Mouse (Mus musculus) heart, embryonic 11.5 days (tissue): ENCODE data around the gene Ugt2a1. TPM values are rescaled to one million over a fixed set of nuclear protein-coding genes. Genes with fewer than 3 reads are reported as not detected.
"Not testable (repeated sequence)": the region's sequence is repeated elsewhere in the genome, so short reads cannot be mapped to it uniquely, and the experiment has no call there.

Experiments
- ATAC-seq: fragments of 200-750 bp; cut with Nextera tagmentation; replicated peaks from 2 replicates; pipeline ENCODE4 v1.8.0; 2017; ENCODE audit warnings: moderate library complexity; ENCODE audit not compliant: insufficient number of reproducible peaks, low FRiP score, low TSS enrichment
- H3K27ac ChIP-seq: fragments of 300-500 bp; sonication (generic); 2 replicates; pipeline ENCODE4 v1.5.1; 2014; ENCODE audit warnings: mild to moderate bottlenecking, low read depth, low read length
- H3K27me3 ChIP-seq: fragments of 300-500 bp; sonication (generic); 2 replicates; pipeline ENCODE4 v1.6.1; 2014; ENCODE audit warnings: mild to moderate bottlenecking, low read length, mixed read lengths; ENCODE audit not compliant: control insufficient read depth, insufficient read depth
- H3K36me3 ChIP-seq: fragments of 300-500 bp; sonication (generic); 2 replicates; pipeline ENCODE4 v1.6.1; 2014; ENCODE audit warnings: mild to moderate bottlenecking, low read length, moderate library complexity, mixed read lengths; ENCODE audit not compliant: control insufficient read depth, insufficient read depth
- H3K4me1 ChIP-seq: fragments of 300-500 bp; sonication (generic); 2 replicates; pipeline ENCODE4 v1.6.1; 2014; ENCODE audit warnings: low read length; ENCODE audit not compliant: control insufficient read depth, insufficient read depth
- H3K4me2 ChIP-seq: fragments of 300-500 bp; sonication (generic); 2 replicates; pipeline ENCODE4 v1.6.1; 2014; ENCODE audit warnings: mild to moderate bottlenecking, moderate library complexity
- H3K4me3 ChIP-seq: fragments of 300-500 bp; sonication (generic); 2 replicates; pipeline ENCODE4 v1.5.1; 2014; ENCODE audit warnings: low read depth, low read length
- H3K9ac ChIP-seq: fragments of 300-500 bp; sonication (generic); 2 replicates; pipeline ENCODE4 v1.6.1; 2014; ENCODE audit warnings: mild to moderate bottlenecking, low read depth, low read length, moderate library complexity
- H3K9me3 ChIP-seq: fragments of 300-500 bp; sonication (generic); replicated peaks from 2 replicates; pipeline ENCODE4 v1.6.1; 2016; ENCODE audit warnings: low read length; ENCODE audit not compliant: control insufficient read depth
- WGBS: fragments of 180-500 bp; shearing (Covaris S2); extraction: QIAGEN DNeasy Blood & Tissue Kit; methylation state at CpG from one replicate; pipeline ENCODE4 v1.1.7; 2014; ENCODE audit not compliant: insufficient replicate concordance; 5-methylcytosine and 5-hydroxymethylcytosine counted together
- polyA plus RNA-seq: library from polyadenylated mRNA; unstranded; fragments of >200 nt; fragmentation: Nextera tagmentation; extraction: Ambion mirVana; gene quantifications from 2 replicates; pipeline ENCODE4 v1.2.1, GENCODE M21; 2014

The Ugt2a1 gene
- polyA plus RNA-seq, 1 experiment from 2014 or later, result not detected

- not testable (repeated sequence) for H3K4me2 ChIP-seq, ATAC-seq
- WGBS, result 96% methylated on average over 1 of the region's 2 CpGs
Observed at GRCm38 (mm10) chr5:87424041-87424440, 66.6 kb downstream of the Ugt2a1 start, which contains the start of gene Ugt2b38. TSS of gene Ugt2b38 (minus strand) at chr5:87424203.

More at GRCm38 (mm10) chr5:87424041-87424440, 66.6 kb downstream of the Ugt2a1 start, which contains the start of gene Ugt2b38:
- not testable (repeated sequence) for H3K9ac ChIP-seq, H3K9me3 ChIP-seq, H3K4me1 ChIP-seq, H3K4me3 ChIP-seq, H3K27me3 ChIP-seq, H3K27ac ChIP-seq, H3K36me3 ChIP-seq

Other genes with a start within 250 kb of the Ugt2a1 start
- gene Ugt2b37, start 236.1 kb downstream of the Ugt2a1 start, polyA plus RNA-seq, result not detected in 2 replicates
- not detected in 2 replicates for gene Ugt2a3, start 153.7 kb downstream of the Ugt2a1 start, polyA plus RNA-seq
- gene Ugt2b38, start 66.7 kb downstream of the Ugt2a1 start, polyA plus RNA-seq, result not detected in 2 replicates
- not detected in 2 replicates for gene Ugt2a2, start 8.6 kb downstream of the Ugt2a1 start, polyA plus RNA-seq
- not detected in 2 replicates for gene Gm43638, start 4.1 kb downstream of the Ugt2a1 start, polyA plus RNA-seq
- not detected in 2 replicates for gene Sult1b1, start 47.3 kb upstream of the Ugt2a1 start, polyA plus RNA-seq
- gene Sult1d1, start 78.2 kb upstream of the Ugt2a1 start, polyA plus RNA-seq, result not detected in 2 replicates
- gene Sult1e1, start 100.7 kb upstream of the Ugt2a1 start, polyA plus RNA-seq, result not detected in 2 replicates
- not detected in 2 replicates for gene Csn1s1, start 175.3 kb upstream of the Ugt2a1 start, polyA plus RNA-seq
- gene Csn2, start 208.8 kb upstream of the Ugt2a1 start, polyA plus RNA-seq, result not detected in 2 replicates